In genomic region chr15:99017986-99018385, GRCm38 (mm10) we compare ENCODE assay signal across 12 mouse cellular contexts. TPM values are rescaled to one million over a fixed set of nuclear protein-coding genes. Genes with fewer than 3 reads are reported as not detected.
DNase-seq lines count a peak whose midpoint lies in the region; ATAC-seq and TF ChIP-seq lines count a peak whose summit lies in the region.
"Had no signal": no experiment of that assay in that cellular context is flagged by ENCODE, and none has a peak within 500 bp of the region (broad histone marks: within the 10 kb centered on the region; RNA-seq: fewer than 3 reads in every experiment).

No protein-coding gene starts in this region.

- TF ChIP-seq CTCF in brain, embryonic 14.5 days (IDR thresholded peaks at IDR 0.05; ENCODE audit: borderline replicate concordance, extremely low read depth, insufficient read depth, insufficient read length), result no peak
- TF ChIP-seq CTCF in kidney, adult 2 months (conservative IDR thresholded peaks at IDR 0.05; ENCODE audit: insufficient read depth, insufficient read length, low read depth, low read length), result no peak

- H3K9ac ChIP-seq in hindbrain, embryonic 13.5 days, result no peak overlapping the region
- H3K9ac ChIP-seq in hindbrain, embryonic 11.5 days (ENCODE audit: low read depth, low read length), result no peak overlapping the region
- H3K9ac ChIP-seq in limb, embryonic 13.5 days, result no peak overlapping the region
- H3K9ac ChIP-seq: stomach, embryonic 15.5 days had no signal

- H3K9me3 ChIP-seq in hindbrain, embryonic 13.5 days, result no peaks in the 10 kb centered on the region
- no peaks in the 10 kb centered on the region for H3K9me3 ChIP-seq in hindbrain, embryonic 11.5 days (ENCODE audit: control insufficient read depth, low read length)
- H3K9me3 ChIP-seq in limb, embryonic 13.5 days, result 0 out of 2 replicates have a peak, but pooled peaks cover 4% of the 10 kb centered on the region
- H3K9me3 ChIP-seq: stomach, embryonic 15.5 days had no signal

- peaks cover 6% of the 10 kb centered on the region; the same call in 1 of the 2 replicates for H3K27me3 ChIP-seq in hindbrain, embryonic 13.5 days
- no peaks in the 10 kb centered on the region for H3K27me3 ChIP-seq in hindbrain, embryonic 11.5 days (ENCODE audit: control insufficient read depth, insufficient read depth, low read length)
- no peaks in the 10 kb centered on the region for H3K27me3 ChIP-seq in kidney, adult 2 months (replicated peaks; ENCODE audit: control insufficient read depth, insufficient read depth, low read length)
- H3K27me3 ChIP-seq in limb, embryonic 13.5 days, result no peaks in the 10 kb centered on the region
- H3K27me3 ChIP-seq: stomach, embryonic 15.5 days had no signal

- H3K36me3 ChIP-seq in hindbrain, embryonic 13.5 days, result no peaks in the 10 kb centered on the region
- no peaks in the 10 kb centered on the region for H3K36me3 ChIP-seq in hindbrain, embryonic 11.5 days (ENCODE audit: control insufficient read depth, insufficient read depth, low read length)
- no peaks in the 10 kb centered on the region for H3K36me3 ChIP-seq in kidney, adult 2 months (ENCODE audit: control insufficient read depth, insufficient read depth, low read length)
- H3K36me3 ChIP-seq in limb, embryonic 13.5 days, result no peaks in the 10 kb centered on the region
- H3K36me3 ChIP-seq: stomach, embryonic 15.5 days had no signal

- no peak overlapping the region for H3K4me2 ChIP-seq in hindbrain, embryonic 13.5 days
- no peak overlapping the region for H3K4me2 ChIP-seq in hindbrain, embryonic 11.5 days (replicated peaks; ENCODE audit: low read depth, low read length)
- H3K4me2 ChIP-seq in limb, embryonic 13.5 days (replicated peaks), result peak overlapping the region; percentile 42
- H3K4me2 ChIP-seq: heart, embryonic 11.5 days; stomach, embryonic 15.5 days had no signal

- TF ChIP-seq POLR2A in brain, embryonic 14.5 days (IDR thresholded peaks at IDR 0.05; ENCODE audit: borderline replicate concordance, extremely low read depth, insufficient read depth, insufficient read length, poor library complexity, severe bottlenecking), result no peak
- TF ChIP-seq POLR2A in kidney, adult 2 months (IDR thresholded peaks at IDR 0.05; ENCODE audit: low read depth, low read length), result no peak

- H3K4me3 ChIP-seq in hindbrain, embryonic 13.5 days, result no peak overlapping the region
- H3K4me3 ChIP-seq in hindbrain, embryonic 11.5 days (ENCODE audit: low read depth, low read length), result no peak overlapping the region
- no peak overlapping the region for H3K4me3 ChIP-seq in kidney, adult 2 months (ENCODE audit: insufficient read depth, low read depth, low read length)
- H3K4me3 ChIP-seq in limb, embryonic 13.5 days, result no peak overlapping the region
- H3K4me3 ChIP-seq: stomach, embryonic 15.5 days had no signal

- DNase-seq in hindbrain, embryonic 11.5 days (ENCODE audit: low spot score), result no peak
- DNase-seq in brain, embryonic 14.5 days (ENCODE audit: low read depth), result peak; percentile 57
- DNase-seq in kidney, adult 2 months, result peak; percentile 79
- no peak for DNase-seq in c-Kit-positive CD71-positive TER-119-positive erythroid progenitor cells, embryonic 14.5 days (ENCODE audit: low spot score)
- no peak for DNase-seq in heart, postnatal 4 days
- no peak for DNase-seq in right cerebral cortex, postnatal 14 days
- DNase-seq: retina, postnatal 1 day had no signal

- ATAC-seq in hindbrain, embryonic 13.5 days (ENCODE audit: low FRiP score), result no peak
- no peak for ATAC-seq in hindbrain, embryonic 11.5 days (ENCODE audit: low FRiP score)
- ATAC-seq in limb, embryonic 13.5 days (ENCODE audit: low FRiP score, low read depth), result peak; percentile 89
- ATAC-seq: inflammation-experienced regulatory T-cells, adult 6 months had no signal

- 51% methylated on average over 9 of the region's 9 CpGs for WGBS in hindbrain, embryonic 13.5 days
- WGBS in hindbrain, embryonic 11.5 days, result 61% methylated on average over 9 of the region's 9 CpGs
- WGBS in kidney, adult 2 months, result 46% methylated on average over 9 of the region's 9 CpGs
- WGBS in limb, embryonic 13.5 days, result 31% methylated on average over 9 of the region's 9 CpGs

- peak overlapping the region; percentile 73 for H3K27ac ChIP-seq in hindbrain, embryonic 13.5 days
- no peak overlapping the region for H3K27ac ChIP-seq in hindbrain, embryonic 11.5 days (ENCODE audit: low read depth, low read length)
- peak overlapping the region; percentile 98 for H3K27ac ChIP-seq in kidney, adult 2 months (ENCODE audit: insufficient read depth, low read depth, low read length)
- H3K27ac ChIP-seq in limb, embryonic 13.5 days, result peak overlapping the region; percentile 97
- H3K27ac ChIP-seq: stomach, embryonic 15.5 days had no signal

- H3K4me1 ChIP-seq in hindbrain, embryonic 13.5 days (replicated peaks), result peaks cover 15% of the 10 kb centered on the region
- H3K4me1 ChIP-seq in hindbrain, embryonic 11.5 days (replicated peaks; ENCODE audit: control insufficient read depth, insufficient read depth, low read length), result no peaks in the 10 kb centered on the region
- peaks cover 12% of the 10 kb centered on the region; the same call in 1 of the 2 replicates for H3K4me1 ChIP-seq in kidney, adult 2 months (ENCODE audit: control insufficient read depth, insufficient read depth, low read length)
- H3K4me1 ChIP-seq in limb, embryonic 13.5 days, result peaks cover 32% of the 10 kb centered on the region

RNA-seq across cellular contexts. Expression of gene Tuba1c, which starts 11.7 kb away (rescaled TPM):
- 28.1 and 28.2 TPM in 2 replicates for polyA plus RNA-seq in hindbrain, embryonic 13.5 days (2015; fragmentation: Nextera tagmentation; extraction: Ambion mirVana)
- 93.2 and 95.2 TPM in 2 replicates for polyA plus RNA-seq in hindbrain, embryonic 11.5 days (2014; fragmentation: Nextera tagmentation; extraction: Ambion mirVana)
- polyA plus RNA-seq in brain, embryonic 14.5 days (2012; rRNA removed), result 62.6 and 100 TPM in 2 replicates
- 128 and 146 TPM in 2 replicates for polyA plus RNA-seq in kidney, adult 2 months (2012; rRNA removed)
- polyA plus RNA-seq in limb, embryonic 13.5 days (2015; fragmentation: Nextera tagmentation; extraction: Ambion mirVana), result 143 and 149 TPM in 2 replicates
- 100 to 1,000 TPM; 200 to 203 TPM for total RNA-seq in heart, postnatal 4 days (2021)

RNA-seq across cellular contexts. Expression of gene Prph, which starts 37.0 kb away (rescaled TPM):
- 62.4 and 78.7 TPM in 2 replicates for polyA plus RNA-seq in hindbrain, embryonic 13.5 days (2015; fragmentation: Nextera tagmentation; extraction: Ambion mirVana)
- polyA plus RNA-seq in hindbrain, embryonic 11.5 days (2014; fragmentation: Nextera tagmentation; extraction: Ambion mirVana), result 17.2 and 20.9 TPM in 2 replicates
- 14.0 and 47.0 TPM in 2 replicates for polyA plus RNA-seq in brain, embryonic 14.5 days (2012; rRNA removed)
- polyA plus RNA-seq in kidney, adult 2 months (2012; rRNA removed), result 1.7 and 3.2 TPM in 2 replicates
- polyA plus RNA-seq in limb, embryonic 13.5 days (2015; fragmentation: Nextera tagmentation; extraction: Ambion mirVana), result 1.0 and 1.2 TPM in 2 replicates
- total RNA-seq in heart, postnatal 4 days (2021), result 1 to 10 TPM in 1 of 2 experiments, under 1 TPM in 1; 0.60 to 1.3 TPM
- polyA plus RNA-seq: inflammation-experienced regulatory T-cells, adult 6 months had no signal

RNA-seq across cellular contexts. Expression of gene Troap, which starts 56.4 kb away (rescaled TPM):
- 8.4 and 10.0 TPM in 2 replicates for polyA plus RNA-seq in hindbrain, embryonic 13.5 days (2015; fragmentation: Nextera tagmentation; extraction: Ambion mirVana)
- 19.1 and 22.9 TPM in 2 replicates for polyA plus RNA-seq in hindbrain, embryonic 11.5 days (2014; fragmentation: Nextera tagmentation; extraction: Ambion mirVana)
- 12.1 and 27.9 TPM in 2 replicates for polyA plus RNA-seq in brain, embryonic 14.5 days (2012; rRNA removed)
- polyA plus RNA-seq in kidney, adult 2 months (2012; rRNA removed), result 0.29 and 0.33 TPM in 2 replicates
- polyA plus RNA-seq in limb, embryonic 13.5 days (2015; fragmentation: Nextera tagmentation; extraction: Ambion mirVana), result 36.2 and 37.5 TPM in 2 replicates
- total RNA-seq in heart, postnatal 4 days (2021), result 10 to 100 TPM; 17.8 to 18.7 TPM

Comparison
In these comparisons a context has a peak if more than half of its experiments do, and no peak if none do; other contexts are left out.
1. DNase-seq: peak in brain, embryonic 14.5 days (single experiment) and kidney, adult 2 months (single experiment); none in hindbrain, embryonic 11.5 days (single experiment), c-Kit-positive CD71-positive TER-119-positive erythroid progenitor cells, embryonic 14.5 days (single experiment), heart, postnatal 4 days (single experiment) and right cerebral cortex, postnatal 14 days (single experiment).